Mouse (Mus musculus) MEL (cell line): ENCODE measurements at regions not wholly inside any gene's neighbourhood (a gene's known extent, or its start where the extent isn't known, plus 50 kb on each side); places are given as distances from the start of the nearest gene placed in this dataset.

Experiments
- DNase-seq: peaks from one replicate; pipeline ENCODE4 v3.0.0; 2011; ENCODE audit warnings: low read depth, low spot score
- H3K27ac ChIP-seq: 2 replicates; pipeline ENCODE4 v1.5.1; 2012; ENCODE audit warnings: low read depth, mild to moderate bottlenecking, control low read depth, low read length, moderate library complexity; ENCODE audit not compliant: control insufficient read depth
- H3K27me3 ChIP-seq, 2 experiments: fragments of 150-350 bp in 1 of 2; sonication (generic) in 1 of 2; 2 replicates each; pipeline ENCODE4 v1.6.1; 2012; ENCODE audit warnings: low read length in 2 of 2, mild to moderate bottlenecking in 2 of 2, improper control_type of control experiment in 1 of 2, moderate library complexity in 1 of 2; ENCODE audit not compliant: insufficient read depth in 2 of 2, control insufficient read depth in 1 of 2
- H3K36me3 ChIP-seq, 2 experiments: 2 replicates each; pipeline ENCODE4 v1.6.1; 2012 to 2014; ENCODE audit warnings: low read length in 2 of 2, improper control_type of control experiment in 1 of 2, inconsistent platforms in 1 of 2, mild to moderate bottlenecking in 1 of 2; ENCODE audit not compliant: insufficient read depth in 2 of 2, control insufficient read depth in 1 of 2
- H3K4me1 ChIP-seq, 2 experiments: fragments of 150-350 bp in 1 of 2; sonication (generic) in 1 of 2; 2 replicates each; pipeline ENCODE4 v1.6.1; 2012; ENCODE audit warnings: low read length in 2 of 2, improper control_type of control experiment in 1 of 2, mild to moderate bottlenecking in 1 of 2; ENCODE audit not compliant: insufficient read depth in 2 of 2, control insufficient read depth in 1 of 2
- H3K4me3 ChIP-seq, 2 experiments: fragments of 150-350 bp in 1 of 2; sonication (generic) in 1 of 2; 2 replicates each; pipeline ENCODE4 v1.5.1; 2012; ENCODE audit warnings: low read depth in 2 of 2, low read length in 2 of 2, mild to moderate bottlenecking in 2 of 2, moderate library complexity in 2 of 2, control low read depth in 1 of 2, improper control_type of control experiment in 1 of 2; ENCODE audit not compliant: control insufficient read depth in 1 of 2, insufficient read depth in 1 of 2
- H3K79me2 ChIP-seq: 2 replicates; pipeline ENCODE4 v1.6.1; 2012; ENCODE audit warnings: mild to moderate bottlenecking, low read length, moderate library complexity; ENCODE audit not compliant: control insufficient read depth, poor library complexity, insufficient read depth
- H3K9ac ChIP-seq: 2 replicates; pipeline ENCODE4 v1.6.1; 2012; ENCODE audit warnings: low read depth, mild to moderate bottlenecking, control low read depth, low read length, moderate library complexity; ENCODE audit not compliant: control insufficient read depth, poor library complexity, severe bottlenecking
- H3K9me3 ChIP-seq: fragments of 150-350 bp; sonication (generic); replicated peaks from 2 replicates; pipeline ENCODE4 v1.6.1; 2012; ENCODE audit warnings: mild to moderate bottlenecking, low read length, improper control_type of control experiment, moderate library complexity; ENCODE audit not compliant: insufficient read depth
- CHD1 ChIP-seq: IDR thresholded peaks from 2 replicates; pipeline ENCODE4 v1.6.1; 2012; ENCODE audit warnings: low read depth, mild to moderate bottlenecking, inconsistent platforms, low read length, improper control_type of control experiment
- CTCF ChIP-seq, 3 experiments: IDR thresholded peaks in 2 of 3; conservative IDR thresholded peaks in 1 of 3; 2 replicates each; pipeline ENCODE4 v1.5.1; 2011 to 2012; ENCODE audit warnings: low read length in 3 of 3, low read depth in 2 of 3, mild to moderate bottlenecking in 2 of 3, improper control_type of control experiment in 1 of 3, inconsistent platforms in 1 of 3, mixed read lengths in 1 of 3, moderate library complexity in 1 of 3; ENCODE audit not compliant: control insufficient read depth in 1 of 3, insufficient read depth in 1 of 3, poor library complexity in 1 of 3, severe bottlenecking in 1 of 3
- E2F4 ChIP-seq: IDR thresholded peaks from 2 replicates; pipeline ENCODE4 v1.6.1; 2011; ENCODE audit warnings: low read depth, low read length, improper control_type of control experiment, borderline replicate concordance
- ELF1 ChIP-seq: IDR thresholded peaks from 2 replicates; pipeline ENCODE4 v1.6.1; 2014; ENCODE audit warnings: low read depth, mild to moderate bottlenecking, inconsistent platforms, low read length, improper control_type of control experiment, moderate library complexity
- EP300 ChIP-seq, 2 experiments: IDR thresholded peaks; 2 replicates each; pipeline ENCODE4 v1.6.1; 2011; ENCODE audit warnings: improper control_type of control experiment in 2 of 2, low read length in 2 of 2, low read depth in 1 of 2, mild to moderate bottlenecking in 1 of 2
- ETS1 ChIP-seq: IDR thresholded peaks from 2 replicates; pipeline ENCODE4 v1.6.1; 2012; ENCODE audit warnings: low read depth, mild to moderate bottlenecking, inconsistent platforms, low read length, improper control_type of control experiment, moderate library complexity
- GATA1 ChIP-seq: IDR thresholded peaks from 2 replicates; pipeline ENCODE4 v1.6.1; 2011; ENCODE audit warnings: low read depth, low read length, improper control_type of control experiment
- JUND ChIP-seq: IDR thresholded peaks from 2 replicates; pipeline ENCODE4 v1.6.1; 2011; ENCODE audit warnings: low read depth, mild to moderate bottlenecking, improper control_type of control experiment, low read length
- MYC ChIP-seq: IDR thresholded peaks from 2 replicates; pipeline ENCODE4 v1.6.1; 2011; ENCODE audit warnings: low read depth, mild to moderate bottlenecking, low read length, improper control_type of control experiment, moderate library complexity
- NRF1 ChIP-seq: IDR thresholded peaks from 2 replicates; pipeline ENCODE4 v1.6.1; 2014; ENCODE audit warnings: low read depth, mild to moderate bottlenecking, inconsistent platforms, low read length, improper control_type of control experiment, moderate library complexity; ENCODE audit not compliant: poor library complexity, insufficient read depth, severe bottlenecking
- POLR2AphosphoS2 ChIP-seq: IDR thresholded peaks from 2 replicates; pipeline ENCODE4 v1.6.1; 2011; ENCODE audit warnings: low read length, improper control_type of control experiment
- POLR2AphosphoS5 ChIP-seq: IDR thresholded peaks from 2 replicates; pipeline ENCODE4 v1.6.1; 2012; ENCODE audit warnings: low read depth, borderline replicate concordance, mild to moderate bottlenecking, inconsistent platforms, low read length, moderate library complexity, mixed read lengths
- TAL1 ChIP-seq: IDR thresholded peaks from 2 replicates; pipeline ENCODE4 v1.6.1; 2012; ENCODE audit warnings: mild to moderate bottlenecking, inconsistent platforms, low read length, moderate library complexity, mixed read lengths
- TBP ChIP-seq: IDR thresholded peaks from 2 replicates; pipeline ENCODE4 v1.8.0; 2011; ENCODE audit warnings: low read depth, low read length, improper control_type of control experiment
- TCF12 ChIP-seq: IDR thresholded peaks from 2 replicates; pipeline ENCODE4 v1.6.1; 2014; ENCODE audit warnings: low read depth, mild to moderate bottlenecking, inconsistent platforms, low read length, improper control_type of control experiment, moderate library complexity
- USF2 ChIP-seq, 2 experiments: IDR thresholded peaks; 2 replicates each; pipeline ENCODE4 v1.6.1; 2011 to 2012; ENCODE audit warnings: improper control_type of control experiment in 2 of 2, low read length in 2 of 2, borderline replicate concordance in 1 of 2, inconsistent platforms in 1 of 2, low read depth in 1 of 2, mild to moderate bottlenecking in 1 of 2; ENCODE audit not compliant: insufficient read depth in 1 of 2
- ZC3H11A ChIP-seq: IDR thresholded peaks from 2 replicates; pipeline ENCODE4 v1.6.1; 2012; ENCODE audit warnings: low read depth, mild to moderate bottlenecking, inconsistent platforms, low read length, improper control_type of control experiment
- ZKSCAN1 ChIP-seq: IDR thresholded peaks from 2 replicates; pipeline ENCODE4 v1.6.1; 2012; ENCODE audit warnings: low read depth, mild to moderate bottlenecking, inconsistent platforms, low read length, improper control_type of control experiment, moderate library complexity
- ZNF384 ChIP-seq: IDR thresholded peaks from 2 replicates; pipeline ENCODE4 v1.6.1; 2012; ENCODE audit warnings: low read depth, mild to moderate bottlenecking, inconsistent platforms, low read length, improper control_type of control experiment

- no peak for TF ChIP-seq USF2 (IDR thresholded peaks at IDR 0.05; ENCODE audit: borderline replicate concordance in 1 of 2, insufficient read depth in 1 of 2, low read depth in 1 of 2, low read length in 2 of 2)
- TF ChIP-seq TBP: no peak
- TF ChIP-seq NRF1: no peak
These were observed 589.4 kb upstream of the Klf4 start (continued) for GRCm38 (mm10) chr4:56121664-56122063.

- H3K4me3 ChIP-seq: no peak overlapping the region
- no peaks in the 10 kb centered on the region for H3K79me2 ChIP-seq
- TF ChIP-seq ETS1 (no peak), ZNF384 (no peak), ZKSCAN1 (no peak), CTCF (IDR thresholded peaks at IDR 0.05 in 2 of 3, conservative IDR thresholded peaks at IDR 0.05 in 1 of 3; ENCODE audit: control insufficient read depth in 1 of 3, insufficient read depth in 1 of 3, low read depth in 2 of 3, low read length in 3 of 3, poor library complexity in 1 of 3, severe bottlenecking in 1 of 3) (no peak), TCF12 (no peak), EP300 (IDR thresholded peaks at IDR 0.05; ENCODE audit: low read depth in 1 of 2, low read length in 2 of 2) (no peak)
- H3K27me3 ChIP-seq: no peaks in the 10 kb centered on the region
- no peak overlapping the region for H3K9ac ChIP-seq
- H3K9me3 ChIP-seq: no peaks in the 10 kb centered on the region
- no peak overlapping the region for H3K27ac ChIP-seq
- H3K4me1 ChIP-seq: no peaks in the 10 kb centered on the region
- H3K36me3 ChIP-seq: no peaks in the 10 kb centered on the region
- no peak for DNase-seq
These were observed 588.1 kb upstream of the Klf4 start for GRCm38 (mm10) chr4:56120357-56120756.

GRCm38 (mm10) chr4:56113701-56114196 lies 581.5 kb upstream of the Klf4 start:
- Histone ChIP-seq H3K9me3 (no peaks in the 10 kb centered on the region), H3K4me1 (no peaks in the 10 kb centered on the region), H3K9ac (no peak overlapping the region), H3K27ac (no peak overlapping the region), H3K36me3 (no peaks in the 10 kb centered on the region), H3K27me3 (no peaks in the 10 kb centered on the region), H3K79me2 (no peaks in the 10 kb centered on the region), H3K4me3 (no peak overlapping the region)
- no peak for TF ChIP-seq TAL1
- no peak for TF ChIP-seq CHD1
- TF ChIP-seq POLR2AphosphoS5: no peak
- TF ChIP-seq ELF1: no peak
- no peak for TF ChIP-seq USF2 (IDR thresholded peaks at IDR 0.05; ENCODE audit: borderline replicate concordance in 1 of 2, insufficient read depth in 1 of 2, low read depth in 1 of 2, low read length in 2 of 2)
- TF ChIP-seq MYC: no peak
- TF ChIP-seq TBP: no peak
- no peak for TF ChIP-seq POLR2AphosphoS2
- TF ChIP-seq EP300 (IDR thresholded peaks at IDR 0.05; ENCODE audit: low read depth in 1 of 2, low read length in 2 of 2): no peak
- no peak for TF ChIP-seq NRF1
- no peak for TF ChIP-seq E2F4
- TF ChIP-seq GATA1: no peak
- no peak for TF ChIP-seq ZC3H11A
- no peak for TF ChIP-seq JUND
- DNase-seq: no peak
